Mouse (Mus musculus) adrenal gland, adult 8-10 months (tissue): Measurements from ENCODE around the gene Gm13030. TPM values are rescaled to one million over a fixed set of nuclear protein-coding genes. Genes with fewer than 3 reads are reported as not detected.
A peak's percentile ranks its signal among the peaks of the same experiment; 100 is the strongest.
"Not testable (repeated sequence)": the region's sequence is repeated elsewhere in the genome, so short reads cannot be mapped to it uniquely, and the experiment has no call there.

Experiments used
- DNase-seq: peaks from one replicate; pipeline ENCODE4 v3.0.0; 2022
- total RNA-seq, 4 experiments: library from RNA; stranded (reverse); gene quantifications; 2 replicates each; pipeline ENCODE4 v1.2.4; 2022

Gm13030 gene
- total RNA-seq, 4 experiments from 2014 or later: not detected

GRCm38 (mm10) chr4:138865991-138866390, 7.8 kb downstream of the Gm13030 start:
- no peak for DNase-seq

DNA sequence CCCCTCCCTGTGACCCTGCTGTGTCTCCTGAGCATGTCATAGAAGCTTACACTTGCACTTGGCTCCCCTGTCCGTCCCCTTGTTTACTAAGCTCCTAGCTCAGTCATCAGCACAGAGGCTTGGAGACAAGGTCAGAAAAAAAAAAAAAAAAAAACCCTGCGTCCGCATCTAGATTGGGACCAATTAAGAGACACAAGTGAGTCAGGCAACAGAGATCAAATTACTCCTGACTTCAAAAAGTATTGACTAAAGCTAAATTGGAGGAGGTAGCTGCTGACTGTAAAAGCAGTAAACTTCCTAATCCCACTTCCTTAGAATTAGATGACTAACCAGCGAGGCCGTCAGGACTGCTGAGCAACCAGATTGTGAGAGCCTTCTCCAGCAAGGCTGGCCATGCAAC, 8.7 kb downstream of the Gm13030 start:
- no peak for DNase-seq

- DNase-seq: no peak
Observed at GRCm38 (mm10) chr4:138863344-138863998, 10.3 kb downstream of the Gm13030 start, which contains the start of gene Pla2g5. Gene Pla2g5, minus strand, starts transcription at chr4:138863482.

DNA sequence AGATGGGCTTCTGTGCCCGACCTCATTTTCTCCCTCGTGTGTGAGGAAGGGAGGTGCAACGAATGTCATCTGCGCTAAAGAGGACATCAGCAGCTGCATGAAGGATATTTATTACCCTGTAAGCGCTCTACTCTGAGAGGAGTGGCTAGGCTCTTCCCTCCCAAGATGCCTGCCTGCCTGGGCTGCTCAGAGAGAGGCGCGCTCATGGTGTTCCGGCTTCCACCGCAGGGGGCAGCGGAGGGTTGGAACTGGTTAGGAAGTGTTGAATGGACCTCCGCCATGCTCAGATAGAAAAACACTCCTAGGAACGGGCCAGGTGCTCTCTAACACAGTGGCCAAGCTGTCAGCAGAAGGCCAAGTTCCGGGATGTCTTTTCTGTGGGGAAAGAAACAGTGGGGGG, 14.0 kb downstream of the Gm13030 start:
- no peak for DNase-seq

GRCm38 (mm10) chr4:138859245-138859644, 14.5 kb downstream of the Gm13030 start:
- no peak for DNase-seq

DNA sequence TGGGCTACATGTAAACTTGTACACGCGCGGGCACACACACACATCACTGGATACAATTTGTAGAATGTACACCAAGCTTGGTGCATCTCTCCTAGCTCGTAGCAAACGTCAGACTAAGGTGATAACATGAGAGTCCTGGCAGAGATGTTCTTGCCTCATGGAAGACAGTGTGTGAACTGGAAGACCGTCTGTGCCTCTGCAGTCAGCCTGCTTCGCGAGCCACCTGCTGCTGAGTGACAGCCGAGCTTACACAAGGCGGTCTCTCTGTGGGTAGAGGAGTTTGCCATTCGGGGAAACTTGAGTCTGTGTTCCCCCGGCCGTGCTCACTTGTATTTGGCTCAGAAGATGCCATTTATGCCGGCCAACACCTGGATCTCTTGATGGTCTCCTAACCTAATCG, 15.3 kb downstream of the Gm13030 start:
- no peak for DNase-seq

DNA sequence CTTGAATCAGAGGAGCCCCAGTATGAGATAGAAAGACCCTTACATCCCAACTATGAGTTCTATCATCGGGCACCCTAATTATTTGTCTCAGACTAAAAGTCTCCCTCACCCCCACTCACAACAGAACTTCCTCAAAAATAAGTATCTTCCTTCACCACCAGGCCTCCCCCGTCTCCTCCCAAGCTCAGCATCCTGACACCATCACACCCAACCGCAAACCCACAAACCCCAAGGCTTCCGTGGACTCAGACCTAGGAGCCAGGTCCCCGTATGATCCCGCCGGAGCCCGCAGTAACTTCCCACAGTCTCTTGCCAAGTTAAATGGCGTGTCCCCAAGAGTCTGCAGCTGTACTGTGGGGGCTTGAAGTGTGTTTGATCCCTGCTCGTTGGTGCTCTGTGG, 16.2 kb downstream of the Gm13030 start:
- DNase-seq: no peak

GRCm38 (mm10) chr4:138856491-138856890, 17.3 kb downstream of the Gm13030 start:
- DNase-seq: no peak

GRCm38 (mm10) chr4:138855092-138855632, 18.6 kb downstream of the Gm13030 start:
- DNase-seq: no peak

DNA sequence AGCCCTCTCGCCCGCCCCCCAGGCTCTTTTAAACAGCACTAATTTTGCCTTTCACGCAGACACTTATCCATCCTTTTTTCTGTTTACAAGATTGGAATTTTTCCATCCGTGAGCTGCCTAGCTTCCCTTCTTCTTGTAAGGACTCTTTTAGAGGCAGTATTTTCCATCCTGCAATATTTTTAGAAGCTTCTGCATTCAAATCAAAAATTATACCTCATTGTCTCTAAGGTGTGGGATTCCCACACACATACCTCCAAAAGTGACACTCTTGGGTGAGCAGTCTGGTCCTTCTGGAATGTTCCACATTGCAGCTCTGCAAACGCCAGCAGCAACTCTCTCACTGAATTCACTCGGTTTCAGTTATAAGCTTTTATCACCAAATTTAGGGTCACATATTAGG, 20.8 kb downstream of the Gm13030 start:
- DNase-seq: no peak

GRCm38 (mm10) chr4:138851463-138851862, 22.3 kb downstream of the Gm13030 start:
- peak; percentile 28 for DNase-seq

DNA sequence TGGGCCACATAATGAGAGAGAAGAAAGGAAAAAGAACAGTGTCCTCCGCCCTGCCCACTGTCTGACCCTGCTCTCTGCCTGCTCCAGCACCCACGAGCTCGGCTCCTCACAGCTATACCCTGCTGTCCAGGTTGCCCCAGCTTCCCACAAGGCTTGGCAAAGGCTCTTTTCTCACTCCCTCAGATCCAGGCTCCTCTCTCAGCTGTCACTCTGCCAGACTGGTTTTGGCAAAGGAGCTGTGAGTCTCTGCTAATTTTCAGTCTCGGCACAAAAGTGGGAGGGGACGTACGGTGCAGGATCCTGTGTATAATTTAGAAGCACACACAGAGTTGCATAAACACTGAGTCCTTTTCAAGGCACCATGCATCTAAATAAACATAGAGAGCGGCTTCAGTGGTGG, 32.4 kb downstream of the Gm13030 start:
- no peak for DNase-seq

GRCm38 (mm10) chr4:138840726-138841125, 33.0 kb downstream of the Gm13030 start:
- DNase-seq: no peak

- DNase-seq: no peak
Observed at GRCm38 (mm10) chr4:138839806-138840205, 34.0 kb downstream of the Gm13030 start.

GRCm38 (mm10) chr4:138827147-138827546, 46.6 kb downstream of the Gm13030 start:
- DNase-seq: no peak

- DNase-seq: no peak
Observed at GRCm38 (mm10) chr4:138825751-138826567, 47.8 kb downstream of the Gm13030 start.

DNA sequence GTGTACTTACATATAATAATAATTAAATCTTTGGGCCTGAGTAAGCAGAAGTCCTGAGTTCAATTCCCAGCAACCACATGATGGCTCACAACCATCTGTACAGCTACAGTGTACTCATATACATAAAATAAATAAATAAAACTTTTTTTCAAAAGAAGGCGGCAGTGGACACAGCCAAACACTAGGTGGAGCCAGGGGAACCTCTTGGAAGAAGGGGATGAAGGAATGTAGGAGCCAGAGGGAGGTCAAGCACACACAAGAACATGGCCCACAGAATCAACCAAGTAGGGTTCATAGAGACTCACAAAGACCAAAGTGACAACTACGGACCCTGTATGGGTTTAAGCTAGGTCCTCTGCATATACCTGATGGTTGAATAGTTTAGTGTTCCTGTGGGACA, 49.1 kb downstream of the Gm13030 start:
- no peak for DNase-seq

GRCm38 (mm10) chr4:138824161-138824560, 49.6 kb downstream of the Gm13030 start:
- DNase-seq: not testable (repeated sequence)

DNA sequence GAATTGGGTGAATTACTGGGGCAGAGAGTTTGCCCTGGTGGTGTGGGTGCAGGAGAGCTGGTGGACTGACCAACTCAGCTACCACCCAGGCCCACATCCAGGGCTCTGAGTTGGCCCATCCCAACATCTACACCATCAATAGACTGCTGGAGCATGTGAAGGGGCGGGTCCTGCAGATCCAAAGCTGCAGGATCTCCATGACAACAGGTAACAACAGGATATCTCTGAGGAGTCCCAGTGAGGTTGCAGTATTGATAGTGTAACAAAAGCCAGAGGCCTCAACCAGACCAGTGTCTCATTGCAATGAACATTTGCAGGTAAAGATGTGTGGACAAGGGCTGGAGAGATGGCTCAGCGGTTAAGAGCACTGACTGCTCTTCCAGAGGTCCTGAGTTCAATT, 52.7 kb downstream of the Gm13030 start:
- DNase-seq: no peak
